Mouse (Mus musculus) myocyte (in vitro differentiated cells): ENCODE data around the gene Agtrap.

Experiments
- E2F4 ChIP-seq: IDR thresholded peaks from one replicate; pipeline ENCODE4 v1.6.1; 2011; ENCODE audit warnings: mild to moderate bottlenecking, control low read depth, moderate library complexity; ENCODE audit not compliant: insufficient read depth
- MYOG ChIP-seq, 3 experiments: IDR thresholded peaks; one replicate each; pipeline ENCODE4 v1.6.1; 2011; ENCODE audit warnings: control low read depth in 2 of 3, low read depth in 2 of 3, mild to moderate bottlenecking in 2 of 3; ENCODE audit not compliant: insufficient read length in 2 of 3, control insufficient read depth in 1 of 3, insufficient read depth in 1 of 3
- POLR2A ChIP-seq: IDR thresholded peaks from one replicate; pipeline ENCODE4 v1.6.1; 2011; ENCODE audit warnings: low read depth, mild to moderate bottlenecking, control low read depth, moderate library complexity; ENCODE audit not compliant: insufficient read length
- POLR2AphosphoS2 ChIP-seq: IDR thresholded peaks from one replicate; pipeline ENCODE4 v1.6.1; 2011; ENCODE audit warnings: low read depth, control low read depth; ENCODE audit not compliant: insufficient read length
- TCF12 ChIP-seq: IDR thresholded peaks from one replicate; pipeline ENCODE4 v1.6.1; 2011; ENCODE audit warnings: mild to moderate bottlenecking, control low read depth; ENCODE audit not compliant: poor library complexity, insufficient read depth, severe bottlenecking

GRCm38 (mm10) chr4:148117392-148117791 is 29.6 kb upstream of the Agtrap start:
- TF ChIP-seq POLR2A: no peak
- TF ChIP-seq MYOG (IDR thresholded peaks at IDR 0.05; ENCODE audit: control insufficient read depth in 1 of 3, insufficient read depth in 1 of 3, insufficient read length in 2 of 3, low read depth in 2 of 3): no peak
- TF ChIP-seq TCF12: no peak
- no peak for TF ChIP-seq POLR2AphosphoS2
- no peak for TF ChIP-seq E2F4
